Mouse (Mus musculus) heart, embryonic 13.5 days (tissue): ENCODE data around the gene Pard6a. TPM values are rescaled to one million over a fixed set of nuclear protein-coding genes. Genes with fewer than 3 reads are reported as not detected.

Source experiments
- ATAC-seq: fragments of 200-750 bp; cut with Nextera tagmentation; 2 replicates; pipeline ENCODE4 v1.8.0; 2017; ENCODE audit warnings: moderate TSS enrichment; ENCODE audit not compliant: insufficient number of reproducible peaks, low FRiP score, low TSS enrichment; ENCODE audit errors: extremely low read depth
- H3K27ac ChIP-seq: fragments of 300-500 bp; sonication (generic); replicated peaks from 2 replicates; pipeline ENCODE4 v1.5.1; 2015; ENCODE audit warnings: moderate library complexity, mild to moderate bottlenecking, inconsistent platforms
- H3K27me3 ChIP-seq: fragments of 300-500 bp; sonication (generic); replicated peaks from 2 replicates; pipeline ENCODE4 v1.6.1; 2015; ENCODE audit warnings: mild to moderate bottlenecking, inconsistent platforms
- H3K36me3 ChIP-seq: fragments of 300-500 bp; sonication (generic); 2 replicates; pipeline ENCODE4 v1.6.1; 2015; ENCODE audit warnings: mild to moderate bottlenecking, inconsistent platforms
- H3K4me1 ChIP-seq: fragments of 300-500 bp; sonication (generic); 2 replicates; pipeline ENCODE4 v1.6.1; 2015; ENCODE audit warnings: inconsistent platforms
- H3K4me2 ChIP-seq: fragments of 300-500 bp; sonication (generic); 2 replicates; pipeline ENCODE4 v1.6.1; 2015; ENCODE audit warnings: inconsistent platforms, mild to moderate bottlenecking, moderate library complexity
- H3K4me3 ChIP-seq: fragments of 300-500 bp; sonication (generic); 2 replicates; pipeline ENCODE4 v1.5.1; 2015; ENCODE audit warnings: moderate library complexity, mild to moderate bottlenecking, inconsistent platforms
- H3K9ac ChIP-seq: fragments of 300-500 bp; sonication (generic); 2 replicates; pipeline ENCODE4 v1.6.1; 2015; ENCODE audit warnings: inconsistent platforms, mild to moderate bottlenecking, moderate library complexity
- H3K9me3 ChIP-seq: fragments of 300-500 bp; sonication (generic); 2 replicates; pipeline ENCODE4 v1.6.1; 2016; ENCODE audit warnings: inconsistent platforms
- WGBS: fragments of 180-500 bp; shearing (Covaris S2); methylation state at CpG from one replicate; pipeline ENCODE4 v1.1.7; 2015; ENCODE audit warnings: mixed read lengths; 5-methylcytosine and 5-hydroxymethylcytosine counted together
- polyA plus RNA-seq: library from polyadenylated mRNA; unstranded; fragments of >200 nt; fragmentation: Nextera tagmentation; extraction: Ambion mirVana; gene quantifications from 2 replicates; pipeline ENCODE4 v1.2.1, GENCODE M21; 2015

Pard6a gene
- polyA plus RNA-seq, 1 experiment from 2014 or later: 11.6 TPM

DNA sequence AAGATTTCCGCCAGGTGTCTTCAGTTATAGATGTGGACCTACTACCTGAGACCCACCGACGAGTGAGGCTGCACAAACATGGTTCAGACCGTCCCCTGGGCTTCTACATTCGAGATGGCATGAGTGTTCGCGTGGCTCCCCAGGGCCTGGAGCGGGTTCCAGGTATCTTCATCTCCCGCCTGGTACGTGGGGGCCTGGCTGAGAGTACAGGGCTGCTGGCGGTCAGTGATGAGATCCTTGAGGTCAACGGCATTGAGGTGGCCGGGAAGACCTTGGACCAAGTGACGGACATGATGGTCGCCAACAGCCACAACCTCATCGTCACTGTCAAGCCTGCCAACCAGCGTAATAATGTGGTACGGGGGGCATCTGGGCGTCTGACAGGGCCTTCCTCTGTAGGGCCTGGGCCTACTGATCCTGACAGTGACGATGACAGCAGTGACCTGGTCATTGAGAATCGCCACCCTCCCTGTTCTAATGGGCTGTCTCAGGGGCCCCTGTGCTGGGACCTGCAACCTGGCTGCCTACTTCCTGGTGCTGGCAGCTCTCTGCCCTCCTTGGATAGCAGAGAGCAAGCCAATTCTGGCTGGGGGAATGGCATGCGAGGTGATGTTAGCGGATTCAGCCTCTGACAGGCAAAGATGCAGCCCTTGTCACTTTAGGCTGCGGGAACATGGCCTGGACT lies 1.9 kb downstream of the Pard6a start:
- H3K4me3 ChIP-seq: no peak overlapping the region
- 90% methylated on average over 24 of the region's 24 CpGs for WGBS
- peaks cover 33% of the 10 kb centered on the region for H3K36me3 ChIP-seq
- no peak overlapping the region for H3K4me2 ChIP-seq
- no peak for ATAC-seq
- H3K27me3 ChIP-seq: no peaks in the 10 kb centered on the region
- peaks cover 34% of the 10 kb centered on the region for H3K4me1 ChIP-seq
- H3K9me3 ChIP-seq: no peaks in the 10 kb centered on the region
- H3K9ac ChIP-seq: no peak overlapping the region
- H3K27ac ChIP-seq: no peak overlapping the region

DNA sequence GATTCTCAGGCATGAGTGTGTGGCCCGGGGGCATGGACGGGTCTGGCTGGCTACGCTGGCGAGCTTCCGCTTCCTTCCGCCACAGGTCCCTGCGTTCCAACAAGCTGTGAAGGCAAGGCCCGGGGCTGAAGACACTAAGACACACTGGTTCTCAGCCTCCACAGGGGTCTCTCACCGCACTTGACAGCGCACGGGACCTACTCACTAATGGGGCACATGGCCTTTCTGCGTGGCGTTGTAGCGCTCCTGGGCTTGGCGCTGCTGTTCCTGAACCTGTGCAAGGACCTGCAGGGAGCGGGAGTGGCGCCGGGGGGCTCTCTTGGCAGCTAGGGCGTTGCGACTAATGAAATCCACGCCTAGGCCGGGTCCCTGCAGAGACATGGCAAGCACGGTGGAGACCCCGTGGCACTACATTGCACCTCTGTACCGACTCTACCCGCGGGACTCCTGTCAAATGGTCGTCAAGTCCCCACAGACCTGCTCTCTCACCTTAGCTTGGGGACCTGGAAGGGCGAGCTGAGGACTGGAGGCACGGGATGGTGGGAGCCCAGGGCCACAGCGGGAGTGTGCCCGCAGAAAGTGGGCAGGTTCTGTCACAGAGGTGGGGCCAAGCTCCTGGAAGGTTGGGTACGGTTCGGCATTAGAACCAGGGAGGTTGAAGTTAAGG lies 3.3 kb downstream of the Pard6a start:
- peaks cover 20% of the 10 kb centered on the region for H3K36me3 ChIP-seq
- WGBS: 90% methylated on average over 34 of the region's 34 CpGs
- ATAC-seq: no peak

DNA sequence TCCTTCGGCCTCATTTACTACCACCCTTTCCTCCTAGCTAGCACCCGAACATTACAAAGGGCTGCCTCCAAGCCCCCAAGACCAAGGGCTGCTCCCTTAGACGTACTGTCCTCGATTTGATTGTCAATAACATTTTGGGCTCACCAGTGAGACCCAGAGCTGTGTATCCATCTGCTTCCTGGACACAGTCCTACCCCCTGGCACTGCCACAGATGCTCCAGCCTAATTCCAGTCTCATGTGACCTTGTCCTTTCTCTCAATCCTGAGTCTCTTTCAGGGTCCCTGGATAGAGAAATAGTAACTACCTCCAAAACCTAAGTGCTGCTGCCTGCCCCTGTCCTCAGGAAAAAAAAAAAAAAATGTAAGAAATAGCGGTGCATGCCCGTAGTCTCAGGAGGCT lies 4.0 kb downstream of the Pard6a start:
- H3K36me3 ChIP-seq: peaks cover 18% of the 10 kb centered on the region
- H3K9ac ChIP-seq: no peak overlapping the region
- no peaks in the 10 kb centered on the region for H3K9me3 ChIP-seq
- 85% methylated on average over 6 of the region's 6 CpGs for WGBS
- peaks cover 28% of the 10 kb centered on the region for H3K4me1 ChIP-seq
- no peak overlapping the region for H3K27ac ChIP-seq
- H3K4me3 ChIP-seq: no peak overlapping the region
- H3K4me2 ChIP-seq: no peak overlapping the region
- no peak for ATAC-seq
- H3K27me3 ChIP-seq: no peaks in the 10 kb centered on the region

More for the DNA sequence above, 3.3 kb downstream of the Pard6a start:
- no peaks in the 10 kb centered on the region for H3K9me3 ChIP-seq
- H3K27ac ChIP-seq: no peak overlapping the region
- no peak overlapping the region for H3K4me3 ChIP-seq
- no peak overlapping the region for H3K4me2 ChIP-seq
- no peak overlapping the region for H3K9ac ChIP-seq
- no peaks in the 10 kb centered on the region for H3K27me3 ChIP-seq
- peaks cover 34% of the 10 kb centered on the region for H3K4me1 ChIP-seq

DNA sequence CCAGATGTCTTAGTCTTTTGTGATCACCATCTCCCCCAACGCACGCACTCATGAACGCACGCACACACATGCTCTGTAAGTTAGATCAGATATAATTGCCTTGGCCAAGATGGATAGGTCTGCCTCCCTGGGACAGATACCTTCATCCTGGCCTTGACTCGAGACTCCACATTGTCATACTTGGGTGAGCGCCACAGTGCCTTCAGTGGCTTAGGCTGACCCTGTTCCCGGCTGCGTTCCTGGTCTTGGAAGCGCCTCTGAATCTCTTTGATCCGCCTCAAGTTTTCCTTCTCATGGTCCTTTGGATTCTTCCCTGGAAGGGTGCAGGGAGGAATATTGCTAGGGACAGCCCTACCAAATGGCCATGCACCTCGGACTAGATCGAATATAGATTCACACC lies 5.5 kb downstream of the Pard6a start:
- Histone ChIP-seq H3K4me3 (no peak overlapping the region), H3K27ac (no peak overlapping the region), H3K4me2 (peak overlapping the region; percentile 99), H3K27me3 (no peaks in the 10 kb centered on the region), H3K9ac (peak overlapping the region; percentile 88; the same call in 1 of the 2 replicates), H3K4me1 (peaks cover 24% of the 10 kb centered on the region), H3K9me3 (no peaks in the 10 kb centered on the region), H3K36me3 (peaks cover 18% of the 10 kb centered on the region)
- ATAC-seq: no peak
- WGBS: 82% methylated on average over 12 of the region's 12 CpGs

DNA sequence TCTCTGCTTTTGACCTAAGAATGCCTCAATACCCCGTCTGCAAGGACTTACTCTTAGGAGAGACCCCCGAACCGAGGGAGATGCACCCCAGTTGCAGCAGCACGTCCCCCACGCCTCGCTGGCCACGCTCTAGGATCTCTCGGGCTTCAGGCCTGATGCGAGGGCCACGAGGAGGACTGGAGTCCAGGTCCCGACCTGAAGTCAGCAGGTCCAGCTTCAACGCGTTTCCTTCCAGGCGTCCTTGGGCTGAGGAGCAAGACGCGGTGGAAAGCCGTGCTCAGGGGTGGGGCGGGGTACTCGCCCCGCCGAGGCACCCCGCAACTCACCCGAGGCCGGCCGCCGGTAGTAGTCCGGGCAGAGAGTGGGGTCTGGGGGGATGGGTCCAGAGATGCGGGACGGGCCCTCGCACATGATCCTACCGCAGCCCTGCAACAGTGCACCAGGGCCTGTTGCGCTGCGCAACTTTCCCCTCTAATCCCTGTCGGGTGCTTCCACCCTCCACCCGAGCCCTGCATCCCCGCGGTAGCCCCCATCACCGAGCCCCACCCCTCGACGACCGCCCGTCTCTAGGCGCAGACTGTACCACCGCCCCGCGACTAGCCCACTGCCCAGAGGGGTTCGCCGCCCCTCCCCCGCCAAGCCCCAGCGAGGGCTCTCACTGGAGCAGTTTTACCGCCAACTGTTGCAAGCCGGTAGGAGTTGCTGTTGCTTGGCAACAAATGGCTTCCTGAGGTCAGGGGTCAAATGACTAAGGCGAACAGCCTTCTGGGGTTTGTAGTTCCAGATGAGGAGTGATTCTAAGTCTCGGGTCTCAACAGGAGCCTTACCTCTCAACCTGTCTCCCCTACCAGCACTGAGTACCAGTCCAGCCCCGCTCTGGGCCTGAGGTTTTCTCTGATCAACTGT lies 6.8 kb downstream of the Pard6a start, which contains the start of the genes 4933405L10Rik and Enkd1:
4933405L10Rik (plus strand) TSS at position 158 of the 906 bp plus-strand sequence.
Enkd1 (minus strand) TSS at position 713 of the 906 bp plus-strand sequence.
- Histone ChIP-seq H3K27me3 (no peaks in the 10 kb centered on the region), H3K4me2 (peak within 1 kb of the TSS; percentile 99), H3K36me3 (peaks cover 16% of the 10 kb centered on the region), H3K9ac (peak within 1 kb of the TSS; percentile 88), H3K27ac (no peak within 1 kb of the TSS), H3K4me1 (peaks cover 12% of the 10 kb centered on the region), H3K4me3 (peak within 1 kb of the TSS; percentile 86), H3K9me3 (no peaks in the 10 kb centered on the region)
- ATAC-seq: peak; percentile 74
- WGBS: under 1% methylated on average over 55 of the region's 55 CpGs

DNA sequence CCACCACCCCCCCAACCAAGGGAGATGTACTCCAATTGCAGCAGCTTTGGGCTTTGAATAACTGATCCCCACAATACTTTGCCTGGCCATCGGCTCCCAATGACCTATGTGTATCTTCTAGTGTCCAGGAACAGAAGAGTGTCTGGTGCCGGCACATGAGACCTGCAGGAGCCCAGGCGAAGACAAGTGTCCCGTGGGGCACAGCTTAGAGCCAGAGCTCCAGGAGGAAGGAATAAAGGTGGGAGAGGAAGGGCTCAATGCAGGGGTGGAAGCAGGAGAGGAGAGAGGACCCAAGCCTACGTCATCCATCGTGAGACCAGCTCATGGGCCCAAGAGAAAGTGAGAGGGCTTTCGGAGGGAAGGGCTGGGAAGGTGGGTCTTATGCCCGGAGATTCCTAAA lies 7.7 kb downstream of the Pard6a start:
- no peak overlapping the region for H3K9ac ChIP-seq
- H3K27ac ChIP-seq: no peak overlapping the region
- no peak overlapping the region for H3K4me3 ChIP-seq
- H3K9me3 ChIP-seq: no peaks in the 10 kb centered on the region
- no peak overlapping the region for H3K4me2 ChIP-seq
- ATAC-seq: no peak
- H3K27me3 ChIP-seq: no peaks in the 10 kb centered on the region
- peaks cover 7% of the 10 kb centered on the region; the same call in 1 of the 2 replicates for H3K36me3 ChIP-seq
- WGBS: 87% methylated on average over 8 of the region's 8 CpGs
- peaks cover 12% of the 10 kb centered on the region for H3K4me1 ChIP-seq

GRCm38 (mm10) chr8:105709317-105709716 lies 8.4 kb downstream of the Pard6a start:
- no peaks in the 10 kb centered on the region for H3K27me3 ChIP-seq
- no peaks in the 10 kb centered on the region for H3K9me3 ChIP-seq
- H3K36me3 ChIP-seq: peaks cover under 1% of the 10 kb centered on the region; the same call in 1 of the 2 replicates
- no peak overlapping the region for H3K4me2 ChIP-seq
- peaks cover 12% of the 10 kb centered on the region for H3K4me1 ChIP-seq
- no peak for ATAC-seq
- WGBS: 68% methylated on average over 14 of the region's 14 CpGs
- no peak overlapping the region for H3K4me3 ChIP-seq
- H3K27ac ChIP-seq: no peak overlapping the region
- no peak overlapping the region for H3K9ac ChIP-seq

GRCm38 (mm10) chr8:105712286-105712685 lies 11.3 kb downstream of the Pard6a start:
- Histone ChIP-seq H3K27ac (no peak overlapping the region), H3K36me3 (peaks cover 10% of the 10 kb centered on the region), H3K4me3 (no peak overlapping the region), H3K9me3 (no peaks in the 10 kb centered on the region), H3K4me1 (peaks cover 4% of the 10 kb centered on the region), H3K4me2 (no peak overlapping the region), H3K27me3 (no peaks in the 10 kb centered on the region), H3K9ac (no peak overlapping the region)
- WGBS: 84% methylated on average over 3 of the region's 3 CpGs
- no peak for ATAC-seq

- H3K36me3 ChIP-seq: peaks cover 11% of the 10 kb centered on the region
- no peak overlapping the region for H3K4me2 ChIP-seq
- no peaks in the 10 kb centered on the region for H3K4me1 ChIP-seq
- no peak overlapping the region for H3K9ac ChIP-seq
- no peaks in the 10 kb centered on the region for H3K9me3 ChIP-seq
- WGBS: 6% methylated on average over 3 of the region's 3 CpGs
- no peak overlapping the region for H3K27ac ChIP-seq
- H3K4me3 ChIP-seq: no peak overlapping the region
- no peaks in the 10 kb centered on the region for H3K27me3 ChIP-seq
- ATAC-seq: peak; percentile 43; the same call in 1 of the 2 replicates
These were observed 13.2 kb downstream of the Pard6a start for GRCm38 (mm10) chr8:105714139-105714538.

GRCm38 (mm10) chr8:105715042-105715441 lies 14.1 kb downstream of the Pard6a start:
- no peaks in the 10 kb centered on the region for H3K27me3 ChIP-seq
- WGBS: 63% methylated on average over 6 of the region's 6 CpGs
- no peak overlapping the region for H3K9ac ChIP-seq
- H3K4me2 ChIP-seq: no peak overlapping the region
- no peaks in the 10 kb centered on the region for H3K9me3 ChIP-seq
- H3K4me3 ChIP-seq: no peak overlapping the region
- no peak for ATAC-seq
- peaks cover 11% of the 10 kb centered on the region for H3K36me3 ChIP-seq
- peak overlapping the region; percentile 57 for H3K27ac ChIP-seq
- no peaks in the 10 kb centered on the region for H3K4me1 ChIP-seq
